Mouse (Mus musculus) spleen, postnatal 0 days (tissue): ENCODE data around the gene Clec12b. TPM values are rescaled to one million over a fixed set of nuclear protein-coding genes. Genes with fewer than 3 reads are reported as not detected.

ENCODE experiments used
- polyA plus RNA-seq: library from polyadenylated mRNA; unstranded; fragments of >200 nt; fragmentation: Nextera tagmentation; extraction: Ambion mirVana; gene quantifications from 2 replicates; pipeline ENCODE4 v1.2.1, GENCODE M21; 2015

The Clec12b gene
- polyA plus RNA-seq, result 0.79 and 1.3 TPM in 2 replicates

DNA sequence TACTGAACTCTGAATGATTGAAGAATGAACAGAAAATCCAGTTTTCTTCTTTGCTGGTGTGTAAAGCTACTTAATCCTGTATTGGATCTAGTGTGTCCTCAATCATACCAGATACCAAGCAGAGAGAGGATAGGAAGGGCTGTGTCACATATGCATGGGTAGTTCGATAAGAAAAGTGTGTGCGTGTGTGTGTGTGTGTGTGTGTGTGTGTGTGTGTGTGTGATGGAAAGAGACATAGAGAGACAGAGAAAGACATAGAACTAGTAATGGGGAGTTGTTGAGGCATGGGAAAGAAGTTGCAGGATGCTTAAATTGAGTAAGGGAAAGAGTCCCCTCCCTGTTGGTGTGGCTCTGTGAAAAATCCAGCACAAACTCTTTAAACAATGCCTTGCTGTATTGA, at the start of gene Clec12b:
TSS of gene Clec12b (minus strand) at position 101 of the 400 bp plus-strand sequence.

DNA sequence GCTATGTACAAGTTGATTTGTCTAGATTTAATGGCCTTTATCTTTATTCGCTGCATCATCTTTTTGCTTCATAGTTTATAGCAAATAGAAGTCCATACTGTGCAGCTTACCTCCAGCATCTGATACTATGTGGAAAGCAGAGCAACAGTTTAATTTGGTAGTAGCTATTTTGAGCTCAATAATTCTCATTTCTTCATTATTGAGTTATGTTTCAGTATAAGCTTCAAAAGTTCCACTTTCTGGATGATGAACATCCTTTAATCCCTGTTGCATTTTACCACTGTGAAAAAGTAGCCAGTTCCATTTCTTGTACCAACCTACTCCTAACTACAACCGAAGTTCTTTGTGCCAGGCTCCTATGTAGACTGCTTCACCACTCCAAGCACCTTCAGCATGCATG, 22.9 kb upstream of the Clec12b start, which contains the start of gene Clec9a:
TSS of gene Clec9a (plus strand) at position 301 of the 400 bp plus-strand sequence.

DNA sequence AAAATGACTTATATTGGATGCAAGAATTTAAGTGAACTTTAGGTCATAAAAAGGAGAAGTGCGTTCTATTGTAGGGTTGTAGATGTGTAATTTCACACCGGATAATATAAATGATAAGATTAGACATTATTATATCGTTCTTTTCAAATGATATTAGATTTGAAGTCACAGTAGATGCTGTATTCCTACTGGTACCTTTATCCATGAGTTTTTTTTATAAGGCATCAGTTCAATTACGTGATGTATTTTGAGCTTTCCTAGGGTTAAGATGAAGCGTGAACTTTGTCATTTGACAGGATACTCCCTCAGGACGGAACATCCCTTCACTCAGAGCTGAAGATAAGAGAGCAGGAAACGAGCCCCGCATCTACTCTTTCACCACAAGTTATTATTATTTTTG, 11.3 kb upstream of the Clec12b start, which contains the start of gene Clec1b:
TSS of gene Clec1b (plus strand) at position 301 of the 400 bp plus-strand sequence.

DNA sequence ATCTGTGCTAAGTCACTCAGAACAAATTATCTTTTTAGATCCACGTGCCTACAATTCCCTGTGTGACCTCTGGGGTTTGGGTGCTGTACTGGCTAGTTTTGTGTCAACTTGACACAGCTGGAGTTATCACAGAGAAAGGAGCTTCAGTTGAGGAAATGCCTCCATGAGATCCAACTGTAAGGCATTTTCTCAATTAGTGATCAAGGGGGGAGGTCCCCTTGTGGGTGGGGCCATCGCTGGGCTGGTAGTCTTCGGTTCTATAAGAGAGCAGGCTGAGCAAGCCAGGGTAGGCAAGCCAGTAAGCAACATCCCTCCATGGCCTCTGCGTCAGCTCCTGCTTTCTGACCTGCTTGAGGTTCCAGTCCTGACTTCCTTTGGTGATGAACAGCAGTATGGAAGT, 43.3 kb downstream of the Clec12b start, which contains the start of gene Clec12a:
TSS of gene Clec12a (plus strand) at position 301 of the 400 bp plus-strand sequence.

DNA sequence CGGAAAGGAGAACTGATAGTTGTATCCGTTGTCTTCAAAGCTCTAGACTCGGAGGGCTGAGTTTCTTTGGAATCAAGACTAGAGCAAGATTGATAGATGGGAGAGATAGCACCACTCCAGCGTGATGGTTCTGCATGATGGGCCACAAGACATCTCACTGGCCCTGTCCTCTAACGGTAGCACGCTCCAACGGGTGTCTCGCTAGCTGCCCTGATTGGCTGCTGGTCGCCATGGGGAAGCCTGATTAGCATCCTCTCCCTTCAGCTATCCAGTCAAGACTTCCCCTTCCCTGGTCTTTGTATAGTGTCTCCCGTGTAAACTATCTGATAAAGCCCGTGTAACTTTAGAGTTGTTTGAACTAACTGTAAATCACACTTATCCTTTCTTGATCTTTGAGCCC, 54.1 kb downstream of the Clec12b start, which contains the start of gene 4922502D21Rik:
TSS of gene 4922502D21Rik (minus strand) at position 187 of the 400 bp plus-strand sequence.

Other genes with a start within 250 kb of the Clec12b start
- gene Clec2d, start 205.3 kb downstream of the Clec12b start, polyA plus RNA-seq, result 1.0 and 2.2 TPM in 2 replicates
- 2.4 and 4.1 TPM in 2 replicates for gene Cd69, start 110.4 kb downstream of the Clec12b start, polyA plus RNA-seq
- gene 4922502D21Rik, start 54.1 kb downstream of the Clec12b start, polyA plus RNA-seq, result not detected in 2 replicates
- gene Clec12a, start 43.2 kb downstream of the Clec12b start, polyA plus RNA-seq, result 23.3 and 29.6 TPM in 2 replicates
- gene Clec1b, start 11.4 kb upstream of the Clec12b start, polyA plus RNA-seq, result 14.0 and 14.6 TPM in 2 replicates
- gene Clec9a, start 23.0 kb upstream of the Clec12b start, polyA plus RNA-seq, result 0.44 and 0.63 TPM in 2 replicates
- gene Clec1a, start 66.1 kb upstream of the Clec12b start, polyA plus RNA-seq, result 2.3 and 3.9 TPM in 2 replicates
- 0.94 and 1.8 TPM in 2 replicates for gene Olr1, start 121.3 kb upstream of the Clec12b start, polyA plus RNA-seq
- not detected in 2 replicates for gene Tmem52b, start 126.7 kb upstream of the Clec12b start, polyA plus RNA-seq
- 40.3 and 41.6 TPM in 2 replicates for gene Gabarapl1, start 147.3 kb upstream of the Clec12b start, polyA plus RNA-seq
- gene Klre1, start 192.0 kb upstream of the Clec12b start, polyA plus RNA-seq, result 0.70 and 0.99 TPM in 2 replicates
- gene Klrd1, start 205.9 kb upstream of the Clec12b start, polyA plus RNA-seq, result 6.3 and 8.0 TPM in 2 replicates
- gene Klrk1, start 238.0 kb upstream of the Clec12b start, polyA plus RNA-seq, result 3.0 and 6.1 TPM in 2 replicates